Mouse (Mus musculus) kidney, adult 2 months (tissue): ENCODE results near the gene Ralgapa1.

Source experiments
- CTCF ChIP-seq: fragments of 200-500 bp; conservative IDR thresholded peaks from 2 replicates; pipeline ENCODE4 v1.5.1; 2011; ENCODE audit warnings: low read depth, mild to moderate bottlenecking, control low read depth, low read length, moderate library complexity, mixed read lengths; ENCODE audit not compliant: insufficient read depth, insufficient read length
- POLR2A ChIP-seq: fragments of 200-500 bp; IDR thresholded peaks from one replicate; pipeline ENCODE4 v1.6.1; 2011; ENCODE audit warnings: low read depth, low read length, control low read depth

DNA sequence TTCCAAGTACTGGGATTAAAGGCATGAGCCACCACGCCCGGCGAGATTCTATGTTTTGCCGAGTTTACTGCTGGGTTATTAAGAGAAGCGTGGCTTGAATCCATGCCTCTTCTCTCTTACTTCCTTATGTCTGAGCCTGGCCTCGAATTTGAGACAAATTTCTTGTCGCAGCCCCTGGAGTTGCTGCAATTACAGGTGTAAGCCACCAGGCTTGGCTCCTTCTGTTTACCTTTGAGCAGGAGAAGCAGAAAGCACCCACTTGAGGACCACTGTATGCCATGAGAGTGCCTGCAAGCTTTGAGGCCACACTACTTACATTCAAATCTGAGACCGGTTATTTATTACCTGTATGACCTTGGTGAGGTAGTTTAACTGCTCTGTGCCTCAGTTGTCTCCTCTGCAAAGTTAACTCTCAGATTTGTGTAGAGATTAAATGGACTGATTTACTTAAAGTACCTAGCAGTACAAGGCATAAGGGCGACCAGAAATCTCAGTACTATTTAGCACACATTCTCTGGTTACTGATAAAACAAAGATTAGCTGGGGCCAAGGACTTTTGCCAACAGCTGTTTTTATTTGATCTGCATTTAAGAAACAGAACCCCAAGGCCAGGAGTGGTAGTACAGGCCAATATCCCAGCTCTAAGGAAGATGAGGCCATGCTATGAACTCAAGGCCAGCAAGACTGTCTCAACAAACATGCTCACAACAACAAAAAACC lies 13.1 kb upstream of the Ralgapa1 start:
- no peak for TF ChIP-seq CTCF
- no peak for TF ChIP-seq POLR2A
